9 mouse cellular contexts compared by ENCODE assay signal in the genomic region with DNA sequence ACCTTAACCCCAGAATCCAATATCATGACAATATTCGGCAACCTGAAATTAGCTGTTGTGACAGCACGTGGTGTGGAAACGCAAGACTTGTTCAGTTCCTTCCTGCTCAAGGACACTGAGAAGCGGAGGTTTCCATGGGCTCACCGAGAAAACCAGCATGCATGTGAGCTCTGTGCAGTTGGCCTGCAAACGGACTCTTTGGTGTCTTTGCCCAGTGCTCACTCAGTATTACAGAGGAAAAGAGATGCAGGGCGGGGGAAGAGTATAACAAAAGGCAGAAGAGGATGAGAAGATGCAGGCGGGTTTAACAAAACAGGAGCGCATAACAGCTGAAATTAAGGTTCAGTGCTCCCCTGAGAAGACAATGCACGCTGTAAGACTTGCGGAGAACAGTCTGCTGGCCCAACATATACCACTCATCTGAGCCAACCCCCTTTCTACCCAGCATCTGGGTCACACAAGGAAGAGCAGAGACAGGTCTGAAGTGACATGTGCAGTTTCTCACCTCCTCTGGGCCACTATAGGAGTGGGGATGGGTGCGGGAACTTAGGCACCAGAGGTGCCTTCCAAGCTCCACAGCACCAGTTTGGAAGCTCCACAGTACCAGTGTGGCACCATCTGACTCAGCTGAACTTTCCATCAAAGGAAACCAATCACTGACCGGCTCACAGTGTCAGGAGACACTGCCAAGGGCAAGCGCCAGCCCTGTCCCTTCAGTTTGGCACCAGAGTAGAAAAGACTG.
A peak's percentile ranks its signal among the peaks of the same experiment; 100 is the strongest.
DNase-seq lines count a peak whose midpoint lies in the region; ATAC-seq lines count a peak whose summit lies in the region.
"Had no signal": no experiment of that assay in that cellular context is flagged by ENCODE, and none has a peak within 500 bp of the region (broad histone marks: within the 10 kb centered on the region; RNA-seq: fewer than 3 reads in every experiment).

No protein-coding gene starts in this region.

- H3K4me1 ChIP-seq in heart, embryonic 11.5 days (ENCODE audit: control insufficient read depth, insufficient read depth, low read length) = no peaks in the 10 kb centered on the region
- H3K4me1 ChIP-seq: lung, embryonic 15.5 days had no signal

- no peak for ATAC-seq in heart, embryonic 11.5 days (replicated peaks; ENCODE audit: insufficient number of reproducible peaks, low FRiP score, low TSS enrichment)

- no peak overlapping the region for H3K4me2 ChIP-seq in heart, embryonic 11.5 days
- H3K4me2 ChIP-seq: lung, embryonic 15.5 days had no signal

- no peaks in the 10 kb centered on the region for H3K27me3 ChIP-seq in heart, embryonic 11.5 days (ENCODE audit: control insufficient read depth, insufficient read depth, low read length)
- H3K27me3 ChIP-seq: lung, embryonic 15.5 days had no signal

- no peaks in the 10 kb centered on the region for H3K36me3 ChIP-seq in heart, embryonic 11.5 days (ENCODE audit: control insufficient read depth, insufficient read depth, low read length)
- H3K36me3 ChIP-seq: lung, embryonic 15.5 days had no signal

- H3K9ac ChIP-seq in heart, embryonic 11.5 days (ENCODE audit: low read depth, low read length) = no peak overlapping the region
- H3K9ac ChIP-seq: lung, embryonic 15.5 days had no signal

- no peaks in the 10 kb centered on the region for H3K9me3 ChIP-seq in heart, embryonic 11.5 days (replicated peaks; ENCODE audit: control insufficient read depth, low read length)
- H3K9me3 ChIP-seq: lung, embryonic 15.5 days had no signal

- H3K4me3 ChIP-seq in heart, embryonic 11.5 days (ENCODE audit: low read depth, low read length) = no peak overlapping the region
- H3K4me3 ChIP-seq: lung, embryonic 15.5 days had no signal

- 80% methylated on average over 14 of the region's 14 CpGs for whole genome bisulfite sequencing in heart, embryonic 11.5 days (ENCODE audit: insufficient replicate concordance)

- H3K27ac ChIP-seq in heart, embryonic 11.5 days (ENCODE audit: low read depth, low read length) = no peak overlapping the region
- H3K27ac ChIP-seq: lung, embryonic 15.5 days had no signal

- DNase-seq in right cerebral cortex, adult 18-20 months = peak; percentile 5
- no peak for DNase-seq in right cerebral cortex, postnatal 14 days
- DNase-seq in cerebellum, postnatal 10 days = peak; percentile 82 to 87
- DNase-seq in layer of hippocampus, adult 8-10 months (ENCODE audit: low spot score in 2 of 2) = peak; percentile 11 to 32
- DNase-seq in retina, postnatal 1 day = peak; percentile 38
- DNase-seq in gastrocnemius, adult 8-10 months (ENCODE audit: low spot score in 2 of 2) = no peak
- no peak for DNase-seq in adipocyte (ENCODE audit: low spot score)

Comparison
In these comparisons a context has a peak if more than half of its experiments do, and no peak if none do; other contexts are left out.
1. DNase-seq: peak in right cerebral cortex, adult 18-20 months (single experiment), cerebellum, postnatal 10 days (2 of 2), layer of hippocampus, adult 8-10 months (2 of 2) and retina, postnatal 1 day (single experiment); none in right cerebral cortex, postnatal 14 days (single experiment), gastrocnemius, adult 8-10 months (0 of 2) and adipocyte (single experiment).